Mouse (Mus musculus) 3T3-L1 (cell line): Measurements from ENCODE around the gene Olfr303.
"Not testable (repeated sequence)": the region's sequence is repeated elsewhere in the genome, so short reads cannot be mapped to it uniquely, and the experiment has no call there.

ENCODE experiments used
- DNase-seq: peaks from one replicate; pipeline ENCODE4 v3.0.0-alpha.2; 2015; ENCODE audit warnings: low read depth, low spot score

Olfr303 gene

GRCm38 (mm10) chr7:86397689-86398088, at the start of gene Olfr303:
Gene Olfr303, minus strand, starts transcription at chr7:86397789.
- no peak for DNase-seq

- no peak for DNase-seq
Measured at GRCm38 (mm10) chr7:86403546-86403945, 6.0 kb upstream of the Olfr303 start, which contains the start of gene Olfr301. Gene Olfr301, plus strand, starts transcription at chr7:86403846.

GRCm38 (mm10) chr7:86386558-86386957, 11.0 kb downstream of the Olfr303 start, which contains the start of gene Olfr304:
Gene Olfr304, minus strand, starts transcription at chr7:86386658.
- DNase-seq: no peak

GRCm38 (mm10) chr7:86385769-86386168, 11.8 kb downstream of the Olfr303 start:
- DNase-seq: no peak

- no peak for DNase-seq
Measured at GRCm38 (mm10) chr7:86366828-86367227, 30.8 kb downstream of the Olfr303 start, which contains the start of gene Olfr305. Gene Olfr305, minus strand, starts transcription at chr7:86366928.

GRCm38 (mm10) chr7:86346296-86346695, 51.3 kb downstream of the Olfr303 start:
- not testable (repeated sequence) for DNase-seq

GRCm38 (mm10) chr7:86344253-86344652, 53.3 kb downstream of the Olfr303 start:
- DNase-seq: no peak

GRCm38 (mm10) chr7:86342881-86343565, 54.6 kb downstream of the Olfr303 start:
- no peak for DNase-seq
